Mouse (Mus musculus): ENCODE measurements at regions not wholly inside any gene's neighbourhood (a gene's known extent, or its start where the extent isn't known, plus 50 kb on each side); places are given as distances from the start of the nearest gene placed in this dataset.

DNA sequence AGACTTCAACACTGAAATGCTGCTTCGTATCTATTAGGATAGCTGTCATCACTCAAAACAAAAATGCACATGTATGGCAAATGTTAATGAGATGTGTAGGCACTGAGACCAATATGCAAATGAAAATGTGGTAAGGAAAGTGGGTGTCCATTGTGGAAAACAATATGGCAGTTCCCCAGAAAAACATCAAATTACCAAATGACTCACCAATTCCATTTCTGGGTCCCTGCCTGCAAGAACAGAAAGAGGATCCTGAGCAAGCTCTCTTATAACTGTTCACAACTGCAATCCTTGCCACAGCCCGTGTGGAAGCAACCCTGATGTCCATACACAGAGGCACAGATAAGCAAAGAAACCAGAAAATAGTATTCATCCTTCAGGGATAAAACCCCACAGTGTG, 442.0 kb downstream of the Defb40 start:
- no peak for DNase-seq (ENCODE audit: low read depth, low spot score)

DNA sequence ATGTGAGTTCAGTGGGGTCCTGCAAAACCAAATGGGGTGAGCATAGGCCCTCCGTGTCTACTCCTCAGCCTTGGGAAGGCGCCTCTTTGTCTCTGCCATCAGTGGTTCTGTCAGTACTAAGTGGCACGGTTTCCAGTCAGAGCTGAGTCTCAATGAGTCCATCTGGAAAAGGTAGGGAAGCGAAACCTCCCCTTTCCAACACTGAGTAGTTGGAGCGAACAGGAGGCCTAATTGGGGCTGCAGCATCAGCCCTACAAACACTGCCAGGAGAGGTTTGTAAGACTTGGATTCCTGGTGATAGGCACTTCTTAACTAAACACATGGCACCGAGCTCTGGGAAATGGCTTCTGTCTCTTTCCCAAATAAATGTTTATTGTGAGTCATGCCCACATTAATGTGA, 449.9 kb downstream of the Defb40 start:
- no peak for DNase-seq (ENCODE audit: low read depth, low spot score)

DNA sequence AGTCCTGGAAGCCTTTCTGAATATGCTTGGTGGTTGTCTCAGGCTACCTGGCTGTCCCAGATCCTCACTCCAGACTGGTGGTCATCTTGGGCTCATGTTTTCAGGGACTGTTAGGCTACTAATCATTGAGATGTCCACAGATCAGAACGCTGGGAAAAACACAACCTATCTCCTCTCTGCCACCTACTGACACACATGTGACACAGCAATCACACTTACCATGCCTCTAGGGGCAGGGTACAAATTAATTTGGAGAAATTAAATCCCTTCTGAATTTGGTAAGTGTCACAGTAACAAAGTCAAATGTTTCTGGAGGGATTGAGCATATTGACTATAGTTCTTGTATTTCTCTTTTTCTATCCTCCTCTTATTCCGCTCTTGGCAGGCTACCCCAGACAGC, 465.6 kb downstream of the Defb40 start:
- DNase-seq (ENCODE audit: low read depth, low spot score) = peak; percentile 11

DNA sequence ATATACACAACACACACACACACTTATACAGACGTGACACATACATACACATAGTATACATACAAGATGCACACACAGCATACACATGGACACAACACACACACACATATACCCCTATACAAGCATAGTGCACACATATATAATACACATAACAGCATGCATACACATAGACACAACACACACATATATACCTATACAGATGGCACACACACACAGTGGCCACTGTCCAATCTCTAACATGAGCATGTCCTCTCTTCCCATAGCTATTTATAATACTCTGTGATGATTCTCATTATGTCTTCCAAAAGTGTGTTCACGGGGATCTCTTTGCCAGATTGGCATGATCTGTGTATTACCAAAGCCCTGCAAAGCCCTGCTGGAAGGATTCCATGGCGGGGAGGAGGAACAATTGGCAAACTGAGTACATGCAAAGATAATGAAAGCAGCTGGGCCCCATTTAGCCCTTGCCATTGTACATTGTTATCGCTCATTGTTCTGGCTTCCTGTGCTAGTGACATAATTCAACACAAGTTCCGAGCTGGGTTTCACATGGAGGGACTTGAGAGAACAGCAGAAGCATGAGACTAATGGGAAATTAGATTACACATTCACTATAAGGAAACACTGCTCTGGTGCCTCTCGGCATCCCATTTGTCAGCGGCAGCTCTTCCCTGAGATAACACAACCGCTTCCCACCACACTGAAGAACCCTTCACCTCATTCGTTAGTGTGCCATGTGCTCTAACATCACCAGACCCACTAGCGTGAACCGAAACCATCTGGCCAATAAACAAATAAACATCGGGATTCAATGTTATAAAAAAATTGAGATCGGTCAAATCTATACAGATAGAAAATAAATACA, 471.7 kb downstream of the Defb40 start:
- DNase-seq (ENCODE audit: low read depth, low spot score) = no peak

DNA sequence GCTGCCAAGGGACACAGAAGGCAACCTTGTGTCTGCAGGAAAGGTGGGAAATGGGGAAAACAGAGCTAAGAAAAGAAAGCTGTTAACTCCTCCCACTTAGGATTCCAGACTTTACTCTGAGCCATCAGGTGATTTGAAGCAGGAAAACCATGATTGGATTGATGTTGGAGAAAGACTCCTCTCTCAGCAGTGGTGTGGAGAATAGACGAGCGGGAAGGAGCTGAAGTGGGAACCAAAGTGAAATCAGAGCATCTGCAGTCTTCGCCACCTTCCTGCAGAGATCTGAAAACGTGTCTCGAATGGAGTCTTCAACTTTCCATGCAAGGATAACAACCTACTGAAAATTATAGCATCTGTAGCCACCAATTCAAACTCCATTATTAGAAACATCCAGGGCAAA, 487.4 kb downstream of the Defb40 start:
- no peak for DNase-seq (ENCODE audit: low read depth, low spot score)

DNA sequence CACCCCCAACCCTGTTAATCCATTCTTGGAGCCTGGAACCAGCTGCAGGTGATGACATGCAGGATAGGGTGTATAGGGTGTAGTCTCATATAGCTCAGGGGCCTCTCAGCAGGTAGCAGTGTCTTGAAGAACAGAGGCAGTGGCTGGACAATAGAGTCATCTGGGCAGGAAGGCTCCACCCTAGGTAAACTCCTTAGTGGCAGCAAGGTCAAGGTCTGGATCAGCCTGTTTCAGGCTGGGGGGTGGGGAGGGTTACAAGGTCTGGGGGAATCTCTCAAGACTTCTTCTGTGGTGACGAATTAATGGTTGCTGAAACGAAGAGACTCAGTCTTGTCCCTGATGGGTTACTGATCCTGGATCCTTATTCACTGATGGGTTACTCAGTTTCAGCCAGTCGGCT, 498.0 kb downstream of the Defb40 start:
- DNase-seq (ENCODE audit: low read depth, low spot score) = peak; percentile 96

DNA sequence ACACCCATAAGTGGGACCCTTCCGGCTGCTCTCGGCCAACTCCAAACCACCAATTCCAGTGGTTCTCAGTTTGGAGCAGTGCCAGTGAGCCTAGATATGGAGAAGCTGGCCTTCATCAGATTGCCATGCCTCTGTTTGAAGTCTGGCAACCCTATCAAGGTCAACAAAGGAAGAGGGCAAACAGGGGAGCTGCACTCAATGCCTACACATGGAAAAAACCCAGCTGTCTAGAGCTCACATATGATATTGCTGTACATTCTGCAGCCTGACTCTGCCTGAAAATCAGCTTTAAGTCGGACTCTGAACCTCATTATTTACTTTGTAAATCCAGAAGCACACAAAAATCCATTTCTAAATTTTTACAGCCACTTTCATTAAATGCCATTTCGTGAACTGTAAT, 499.9 kb downstream of the Defb40 start:
- DNase-seq (ENCODE audit: low read depth, low spot score) = no peak

DNA sequence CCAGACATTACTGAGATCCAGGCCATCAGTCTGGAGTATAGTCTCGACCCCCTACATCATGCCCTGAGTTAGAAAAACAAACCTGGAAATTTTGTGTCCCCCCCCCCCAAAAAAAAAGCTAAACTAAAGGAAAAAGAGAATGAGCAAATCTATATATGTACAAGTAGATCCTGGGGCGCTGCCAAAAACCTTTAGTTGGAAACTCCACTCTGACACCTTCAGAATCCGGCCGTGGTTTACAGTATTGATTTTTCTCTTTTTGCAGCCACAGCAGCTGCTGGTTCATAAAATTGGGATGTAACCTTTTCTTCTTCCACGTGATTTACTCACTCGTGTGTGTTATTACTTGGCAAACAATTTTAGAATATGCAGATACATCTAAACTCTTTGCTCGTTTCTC, 510.5 kb downstream of the Defb40 start:
- no peak for DNase-seq (ENCODE audit: low read depth, low spot score)

DNA sequence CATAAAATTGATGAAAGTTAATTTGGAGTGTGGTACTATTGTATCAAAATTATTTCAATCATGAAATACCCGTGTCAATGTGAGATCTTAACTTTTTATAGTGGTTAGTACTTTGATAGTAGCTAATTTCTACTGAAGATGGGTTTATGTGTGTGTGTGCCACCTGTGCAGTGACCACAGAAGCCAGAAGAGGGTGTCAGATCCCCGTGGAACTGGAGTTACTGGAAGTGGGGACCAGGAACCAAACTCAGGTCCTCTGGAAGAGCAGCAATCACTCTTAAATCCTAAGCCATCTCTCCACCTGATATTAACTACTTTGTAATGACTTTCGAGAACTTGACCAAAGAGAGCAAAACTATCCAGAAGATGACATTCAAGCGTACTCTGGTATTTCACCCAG, 517.4 kb downstream of the Defb40 start:
- peak; percentile 58 for DNase-seq (ENCODE audit: low read depth, low spot score)

DNA sequence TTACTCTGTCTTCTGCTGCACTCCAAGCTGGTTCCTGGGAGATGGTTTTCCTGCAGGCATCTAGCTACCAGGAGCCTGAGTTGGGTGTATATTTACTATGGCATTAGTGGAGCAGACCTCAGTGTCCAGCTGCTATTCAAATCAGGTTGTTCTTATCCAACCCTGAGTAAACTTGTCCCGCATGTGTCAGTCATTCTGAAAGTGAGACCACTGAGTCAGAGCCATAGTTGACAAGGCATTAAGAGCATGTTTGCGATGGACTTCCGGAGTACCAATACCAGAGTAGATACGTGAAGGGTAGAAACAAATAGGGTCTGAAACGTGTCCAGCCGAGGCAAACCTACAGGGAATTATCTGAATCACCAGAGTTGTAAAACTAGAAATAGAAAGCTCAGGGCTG, 520.6 kb downstream of the Defb40 start:
- no peak for DNase-seq (ENCODE audit: low read depth, low spot score)

DNA sequence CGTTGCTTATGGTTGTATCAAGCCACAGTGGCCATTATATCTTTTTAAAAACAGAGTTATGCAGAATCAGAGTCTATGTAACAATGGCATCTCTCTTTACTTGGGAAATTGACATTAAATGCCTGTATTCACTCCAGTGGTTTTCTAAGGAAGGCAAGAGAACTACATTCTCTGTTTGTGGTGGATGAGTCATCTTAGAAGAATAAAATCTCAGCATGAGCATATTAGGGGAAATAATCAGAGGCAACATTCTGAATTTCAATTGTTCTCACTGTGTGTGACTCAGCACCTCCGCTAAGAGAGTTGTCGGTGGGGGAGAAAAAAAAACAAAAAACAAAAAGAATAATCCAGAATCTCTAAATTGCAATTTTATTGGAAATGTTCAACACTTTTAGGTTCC, 529.0 kb downstream of the Defb40 start:
- DNase-seq (ENCODE audit: low read depth, low spot score) = no peak

DNA sequence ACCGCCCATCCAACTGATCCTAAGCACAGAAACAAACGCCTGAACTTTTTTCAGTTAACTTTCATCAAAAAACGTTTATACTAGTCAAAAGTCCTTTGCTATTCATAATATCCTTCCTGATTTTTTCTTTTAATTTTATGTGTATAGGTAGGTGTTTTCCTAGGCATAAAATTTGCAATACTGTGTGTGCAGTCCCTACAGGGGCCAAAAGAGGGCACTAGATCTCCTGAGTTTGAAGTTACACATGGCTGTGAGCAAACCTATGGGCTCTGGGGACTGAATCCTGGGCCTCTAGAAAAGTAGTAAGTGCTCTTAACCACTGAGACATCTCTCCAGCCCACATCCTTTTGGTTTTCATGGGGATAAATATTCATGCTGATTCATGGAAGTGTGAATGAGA, 535.8 kb downstream of the Defb40 start:
- peak; percentile 30 for DNase-seq (ENCODE audit: low read depth, low spot score)

DNA sequence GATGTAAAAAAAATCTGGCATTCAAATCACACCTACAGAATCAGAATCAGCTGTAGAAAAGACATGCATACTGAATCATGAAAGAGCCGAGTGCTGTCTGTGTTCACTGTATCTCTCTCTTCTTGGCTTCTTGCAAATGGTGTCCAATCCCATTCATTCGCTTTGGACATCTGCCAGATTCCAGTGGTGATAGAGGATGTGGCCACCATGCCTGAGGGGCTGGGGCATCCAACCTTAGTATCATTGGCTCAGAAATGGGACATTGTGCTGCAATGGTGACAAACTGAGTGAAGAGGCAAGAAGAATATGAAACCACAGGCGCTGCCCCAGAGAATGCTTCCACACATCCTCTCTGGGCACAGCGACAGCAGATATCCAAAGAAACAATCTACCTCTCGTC, 555.2 kb downstream of the Defb40 start:
- no peak for DNase-seq (ENCODE audit: low read depth, low spot score)

DNA sequence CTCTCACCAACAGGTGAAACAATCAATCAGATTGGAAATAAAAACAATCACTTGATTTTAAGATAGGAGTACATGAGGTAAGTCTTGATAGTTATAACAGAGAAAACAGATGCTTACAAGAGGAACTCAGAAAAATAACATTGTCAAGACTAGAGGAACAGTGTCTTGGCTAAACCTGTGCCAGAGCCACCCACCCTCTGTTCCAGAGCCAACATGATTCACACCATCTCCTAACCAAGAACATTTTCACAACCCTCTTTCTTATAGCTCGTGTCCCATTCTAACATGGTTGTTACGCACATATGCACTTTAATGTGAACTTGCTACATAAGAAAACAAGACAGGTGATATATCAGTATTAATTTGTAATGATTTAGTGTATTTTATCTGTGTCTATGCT, 565.6 kb downstream of the Defb40 start:
- DNase-seq (ENCODE audit: low read depth, low spot score) = no peak

DNA sequence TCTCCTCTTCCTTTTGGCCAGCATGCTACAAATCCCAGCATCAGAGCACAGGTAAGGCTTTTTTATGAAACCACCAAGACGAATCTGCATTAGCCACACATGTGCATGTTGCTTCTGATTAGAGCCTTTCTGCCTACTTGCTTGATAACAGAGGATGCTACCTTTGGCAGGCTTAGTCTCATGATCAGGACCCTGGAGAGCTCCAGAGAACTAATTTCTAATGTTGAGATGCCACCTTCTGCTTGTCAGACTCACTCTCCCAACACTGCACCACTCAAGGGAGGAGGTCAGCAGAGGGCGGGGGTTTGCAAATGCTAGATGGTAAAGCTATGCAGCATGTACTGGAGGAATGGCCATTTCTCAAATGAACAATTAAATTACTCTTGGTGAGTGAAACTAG, 571.6 kb downstream of the Defb40 start:
- DNase-seq (ENCODE audit: low read depth, low spot score) = peak; percentile 56

DNA sequence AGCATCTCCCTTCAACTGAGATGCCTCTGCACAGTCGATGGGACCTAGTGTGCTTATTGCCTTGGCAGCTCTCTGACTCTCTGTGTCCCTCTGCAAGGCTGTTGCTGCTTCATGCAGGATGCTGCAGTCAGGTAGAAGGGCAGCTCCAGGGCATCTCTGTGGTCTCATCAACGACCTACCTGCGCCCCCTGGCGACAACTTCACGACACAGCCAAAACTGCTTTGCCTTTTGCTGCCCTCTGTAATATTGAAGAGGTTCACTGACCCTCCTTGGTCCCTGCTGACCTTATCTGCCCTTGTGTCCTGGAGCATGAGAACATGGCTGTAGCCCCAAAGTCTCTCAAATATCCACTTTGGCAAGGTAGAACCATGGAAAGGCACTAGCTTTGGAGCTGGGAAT, 589.7 kb downstream of the Defb40 start:
- DNase-seq (ENCODE audit: low read depth, low spot score) = peak; percentile 69

DNA sequence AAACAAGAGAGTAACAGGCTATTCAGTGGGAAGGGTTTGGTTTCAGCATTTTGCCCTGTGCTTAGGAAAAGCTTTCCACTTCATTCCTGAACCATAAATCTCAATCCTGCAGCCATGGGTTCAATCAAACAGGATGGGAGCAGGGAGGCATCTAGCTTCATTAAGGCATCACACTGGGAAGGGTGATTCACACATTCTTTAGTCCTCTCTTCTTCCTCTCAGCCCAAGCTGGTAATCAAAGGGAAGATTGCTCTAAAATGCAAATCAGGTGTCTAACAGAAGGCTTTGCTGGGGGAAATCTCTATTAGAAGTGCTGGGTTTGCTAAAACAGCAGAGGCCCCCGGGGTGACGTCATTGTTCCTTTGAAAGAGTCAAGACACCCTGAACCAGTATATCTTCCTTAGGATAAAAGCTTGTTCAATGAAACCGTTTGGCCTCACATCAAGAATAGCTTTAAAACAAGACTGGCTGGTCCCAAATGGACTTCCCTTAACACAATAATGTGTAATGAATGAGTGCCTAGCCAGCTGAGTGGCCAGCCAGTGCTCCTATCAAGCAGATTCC, 596.4 kb downstream of the Defb40 start:
- DNase-seq (ENCODE audit: low read depth, low spot score) = peak; percentile 9

DNA sequence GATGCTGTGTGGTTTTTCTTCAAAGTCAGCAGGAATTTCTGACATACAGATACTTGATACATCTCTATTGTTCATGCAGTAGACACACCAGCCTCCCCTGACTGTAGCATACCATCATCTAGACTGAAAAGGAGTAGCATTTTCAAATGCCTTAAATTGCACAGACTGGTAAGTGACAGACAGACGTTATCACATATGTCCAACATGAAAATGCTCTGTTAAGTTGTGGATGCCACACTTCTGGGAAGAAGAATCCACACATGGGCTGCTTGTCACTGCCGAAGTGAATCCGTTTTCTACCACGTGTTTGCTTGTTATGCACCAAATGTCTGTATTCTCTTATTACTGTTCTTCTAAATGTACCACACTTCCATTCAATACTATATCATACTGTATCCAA, 629.3 kb downstream of the Defb40 start:
- DNase-seq (ENCODE audit: low read depth, low spot score) = no peak

DNA sequence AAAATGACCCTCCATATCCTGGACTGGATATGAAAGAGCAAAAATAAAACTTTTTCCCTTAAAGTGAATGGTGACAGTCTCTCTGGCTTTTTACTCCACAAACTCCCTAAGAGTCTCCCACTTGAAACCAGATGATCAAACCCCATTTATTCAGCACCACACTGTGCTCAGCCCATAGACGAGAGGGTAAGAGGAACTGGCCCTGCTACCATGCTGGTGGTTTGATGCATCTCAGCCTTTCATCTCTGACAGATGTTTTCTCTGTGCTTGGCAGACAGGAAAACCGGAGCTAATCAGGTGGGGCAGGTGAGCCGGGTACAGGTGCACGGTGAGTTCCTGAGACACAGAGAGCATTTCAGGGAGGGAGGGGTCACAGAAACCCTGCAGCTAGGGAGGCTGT, 631.8 kb downstream of the Defb40 start:
- no peak for DNase-seq (ENCODE audit: low read depth, low spot score)

DNA sequence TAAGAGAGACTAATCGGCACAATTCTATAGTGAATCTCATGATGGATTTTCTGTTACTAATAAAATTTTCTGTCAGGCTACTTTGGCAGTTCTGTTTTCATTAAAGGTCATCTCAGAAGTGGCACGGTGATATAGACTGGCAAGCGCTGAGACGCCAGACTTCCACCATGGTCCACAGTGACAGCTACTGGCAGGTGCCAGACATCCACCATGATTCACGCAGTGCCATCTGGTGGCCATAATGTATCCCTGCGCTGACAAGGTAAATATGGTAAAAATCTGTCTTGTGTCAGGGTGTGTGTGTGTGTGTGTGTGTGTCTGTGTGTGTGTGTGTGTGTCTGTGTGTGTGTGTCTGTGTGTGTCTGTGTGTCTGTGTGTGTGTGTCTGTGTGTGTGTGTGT, 632.7 kb downstream of the Defb40 start:
- DNase-seq (ENCODE audit: low read depth, low spot score) = peak; percentile 69

DNA sequence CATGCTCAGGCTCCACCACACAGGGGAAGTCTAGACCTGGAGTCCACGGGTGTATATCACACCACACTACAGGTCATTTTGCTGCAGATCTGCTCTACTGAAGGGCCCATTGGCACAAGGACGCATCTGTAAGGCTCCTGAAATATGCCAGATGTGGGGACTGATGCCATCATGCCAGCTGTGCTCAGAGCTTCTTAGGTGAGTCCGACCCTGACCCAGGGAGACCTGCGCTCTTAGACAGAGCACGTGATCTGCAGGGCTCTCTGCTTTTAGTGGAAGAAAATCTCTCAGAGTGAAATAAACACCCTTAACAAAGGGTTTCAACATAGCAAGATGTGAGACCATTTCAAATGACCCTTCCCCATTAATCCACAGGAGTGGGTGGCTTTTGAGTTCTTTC, 633.2 kb downstream of the Defb40 start:
- DNase-seq (ENCODE audit: low read depth, low spot score) = no peak

DNA sequence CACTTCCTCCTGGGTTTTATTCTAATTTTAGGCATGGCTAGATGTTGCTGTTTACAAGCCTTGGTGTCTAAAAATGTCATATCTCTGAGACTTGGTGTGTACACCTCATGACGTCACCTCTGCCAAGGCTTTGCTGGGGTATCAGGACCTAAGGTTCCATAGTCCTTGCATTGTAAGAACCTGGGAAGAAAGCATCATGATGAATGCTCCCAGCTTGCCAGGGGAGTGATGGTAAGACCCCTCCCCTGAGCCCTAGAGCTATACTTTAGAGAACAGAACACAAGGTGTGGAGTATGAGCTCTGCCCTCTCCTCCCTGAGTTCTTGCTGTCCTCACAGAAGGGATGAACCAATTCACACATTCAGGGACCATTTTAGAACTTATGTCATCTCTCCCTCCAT, 642.5 kb downstream of the Defb40 start:
- no peak for DNase-seq (ENCODE audit: low read depth, low spot score)

DNA sequence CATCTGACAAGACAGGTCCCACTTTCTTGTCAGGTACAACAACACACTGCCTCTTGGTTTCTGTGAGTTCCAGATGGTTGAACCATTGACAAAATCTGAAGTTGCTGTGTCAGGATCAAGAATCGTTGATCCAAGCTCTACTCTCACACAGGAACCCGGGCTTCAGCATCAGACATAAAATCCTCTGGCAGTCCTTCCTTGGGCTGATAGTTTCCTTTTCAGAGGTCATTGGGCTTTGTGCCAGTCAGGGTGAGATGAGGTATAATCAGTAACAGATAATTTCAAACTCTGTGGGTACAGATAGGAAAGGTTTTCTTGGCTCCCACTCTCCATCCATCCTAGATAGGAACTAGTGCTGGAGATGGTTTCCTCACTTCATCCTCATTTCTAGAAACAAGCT, 649.5 kb downstream of the Defb40 start:
- DNase-seq (ENCODE audit: low read depth, low spot score) = no peak

DNA sequence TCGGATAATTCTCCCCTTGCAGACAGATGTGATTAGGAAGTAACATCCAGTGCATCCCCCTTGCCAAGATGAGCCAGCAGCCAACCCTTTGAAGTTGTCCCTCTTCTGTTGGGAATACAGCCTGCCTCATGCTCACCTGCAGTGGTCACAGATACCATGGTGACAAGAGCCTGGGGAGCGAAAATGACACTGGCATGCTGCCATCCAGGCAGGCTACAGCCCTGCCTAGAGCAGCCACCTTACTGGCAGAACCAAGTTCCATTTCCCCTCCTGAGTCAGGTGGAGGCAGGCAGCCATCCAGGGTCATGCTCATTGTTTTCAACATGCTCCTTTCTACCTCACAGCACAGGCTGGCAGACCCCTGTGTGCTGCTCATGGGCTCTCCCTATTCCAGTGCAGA, 661.6 kb downstream of the Defb40 start:
- DNase-seq (ENCODE audit: low read depth, low spot score) = no peak
